ENCODE assay signal across 8 mouse cellular contexts in the genomic region with DNA sequence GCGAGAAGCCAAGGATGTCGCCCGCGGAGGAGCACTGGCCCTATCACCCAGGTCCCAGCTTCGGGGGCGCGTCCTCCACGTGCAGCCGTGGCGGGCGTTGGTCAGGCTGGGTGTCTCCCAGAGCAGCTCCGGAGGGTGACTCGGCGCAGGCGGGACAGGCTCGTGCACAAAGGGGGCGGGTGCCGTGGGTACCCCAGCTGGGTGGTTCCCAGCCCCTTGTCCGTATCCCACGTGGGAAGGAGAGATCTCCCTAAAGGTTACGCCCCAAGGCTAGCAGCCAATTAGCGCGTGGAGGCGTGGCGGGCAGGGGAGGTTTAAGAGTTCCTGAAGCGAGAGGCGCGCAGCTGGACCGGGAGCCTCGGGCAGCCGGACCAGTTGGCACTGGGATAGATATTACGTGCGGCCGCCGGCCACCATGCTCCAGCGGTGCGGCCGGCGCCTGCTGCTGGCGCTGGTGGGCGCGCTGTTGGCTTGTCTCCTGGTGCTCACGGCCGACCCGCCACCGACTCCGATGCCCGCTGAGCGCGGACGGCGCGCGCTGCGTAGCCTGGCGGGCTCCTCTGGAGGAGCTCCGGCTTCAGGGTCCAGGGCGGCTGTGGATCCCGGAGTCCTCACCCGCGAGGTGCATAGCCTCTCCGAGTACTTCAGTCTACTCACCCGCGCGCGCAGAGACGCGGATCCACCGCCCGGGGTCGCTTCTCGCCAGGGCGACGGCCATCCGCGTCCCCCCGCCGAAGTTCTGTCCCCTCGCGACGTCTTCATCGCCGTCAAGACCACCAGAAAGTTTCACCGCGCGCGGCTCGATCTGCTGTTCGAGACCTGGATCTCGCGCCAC. TPM values are rescaled to one million over a fixed set of nuclear protein-coding genes. Genes with fewer than 3 reads are reported as not detected.
DNase-seq lines count a peak whose midpoint lies in the region; ATAC-seq lines count a peak whose summit lies in the region.

A gene (plus strand): TSS at position 320 of the 835 bp plus-strand sequence.

- peak; percentile 55 for ATAC-seq in activated CD4-positive, CD25-positive, alpha-beta regulatory T cell, adult 4 months
- ATAC-seq in common myeloid progenitor, adult 5-6 weeks (replicated peaks; ENCODE audit: low read depth, poor library complexity, severe bottlenecking): peak; percentile 68
- ATAC-seq in megakaryocyte-erythroid progenitor cell, adult 5-6 weeks (replicated peaks; ENCODE audit: low FRiP score, low TSS enrichment, poor library complexity, severe bottlenecking): peak; percentile 77

- peak; percentile 86 for DNase-seq in gastrocnemius, postnatal 10 days
- DNase-seq in induced T-regulatory cell, adult 2 months (ENCODE audit: low read depth): peak; percentile 91
- peak; percentile 77 to 80 for DNase-seq in left cerebral cortex, postnatal 14 days (ENCODE audit: low spot score in 2 of 2)
- peak; percentile 79 for DNase-seq in right cerebral cortex, postnatal 25 days
- peak; percentile 90 to 93 for DNase-seq in urinary bladder, postnatal 4 days (ENCODE audit: low spot score in 2 of 2)

- intact Hi-C loops in left cerebral cortex, postnatal 14 days (cut with DNase I): loop anchor here (5.0 kb wide), 1 partner anchor 40 kb away; a partner anchor contains a TSS

RNA-seq across cellular contexts. Expression of the gene that starts here (rescaled TPM):
- 10 to 100 TPM; 33.9 to 35.5 TPM for polyA plus RNA-seq in activated CD4-positive, CD25-positive, alpha-beta regulatory T cell, adult 4 months (2017; shearing (Covaris generic))
- 23.8 and 41.0 TPM in 2 replicates for total RNA-seq in common myeloid progenitor, adult 5-6 weeks (2017)
- total RNA-seq in gastrocnemius, postnatal 10 days (2021): 1 to 10 TPM; 7.1 to 9.0 TPM
- total RNA-seq in left cerebral cortex, postnatal 14 days (2021): 10 to 100 TPM; 18.8 to 28.4 TPM
- 17.6 and 38.9 TPM in 2 replicates for total RNA-seq in megakaryocyte-erythroid progenitor cell, adult 5-6 weeks (2014; fragmentation: Nextera tagmentation)
- total RNA-seq in megakaryocyte-erythroid progenitor cell, adult 5-6 weeks (2017): 21.3 and 22.9 TPM in 2 replicates

Comparison
In these comparisons a context has a peak if more than half of its experiments do, and no peak if none do; other contexts are left out.
1. Peak in every context shown above with its lines: DNase-seq and ATAC-seq.